Mouse (Mus musculus) CH12.LX (cell line): ENCODE measurements around the gene Gm20903. TPM values are rescaled to one million over a fixed set of nuclear protein-coding genes. Genes with fewer than 3 reads are reported as not detected.
"Not testable (repeated sequence)": the region's sequence is repeated elsewhere in the genome, so short reads cannot be mapped to it uniquely, and the experiment has no call there.

Source experiments
- DNase-seq: peaks from one replicate; pipeline ENCODE4 v3.0.0-alpha.2; 2013; ENCODE audit errors: extremely low read depth
- H3K27ac ChIP-seq: 2 replicates; pipeline ENCODE4 v1.5.1; 2012; ENCODE audit warnings: low read depth, mild to moderate bottlenecking, control low read depth, moderate library complexity; ENCODE audit not compliant: insufficient read depth
- H3K27me3 ChIP-seq: replicated peaks from 2 replicates; pipeline ENCODE3; 2012; ENCODE audit warnings: inconsistent platforms
- H3K36me3 ChIP-seq, 2 experiments: replicated peaks in 1 of 2; 2 replicates each; pipeline versions ENCODE3 to v1.6.1; 2012; ENCODE audit warnings: inconsistent platforms in 1 of 2, low read length in 1 of 2, mild to moderate bottlenecking in 1 of 2, mixed read lengths in 1 of 2, moderate library complexity in 1 of 2; ENCODE audit not compliant: control insufficient read depth in 1 of 2, insufficient read depth in 1 of 2
- H3K4me1 ChIP-seq, 2 experiments: 2 replicates each; pipeline ENCODE4 v1.6.1; 2012; ENCODE audit warnings: inconsistent platforms in 1 of 2, moderate library complexity in 1 of 2; ENCODE audit not compliant: insufficient read depth in 2 of 2, control insufficient read depth in 1 of 2
- H3K4me2 ChIP-seq: 2 replicates; pipeline ENCODE4 v1.6.1; 2012; ENCODE audit warnings: low read depth, mild to moderate bottlenecking, control low read depth; ENCODE audit not compliant: poor library complexity, insufficient read depth, severe bottlenecking
- H3K4me3 ChIP-seq, 3 experiments: fragments of 150-350 bp in 1 of 3; sonication (generic) in 1 of 3; replicated peaks in 1 of 3; 2 replicates each; pipeline versions ENCODE3 to v1.5.1; 2011 to 2012; ENCODE audit warnings: low read depth in 2 of 3, low read length in 2 of 3, mild to moderate bottlenecking in 2 of 3, moderate library complexity in 2 of 3, control low read depth in 1 of 3, improper control_type of control experiment in 1 of 3, inconsistent platforms in 1 of 3, mixed read lengths in 1 of 3; ENCODE audit not compliant: poor library complexity in 1 of 3
- H3K79me2 ChIP-seq: replicated peaks from 2 replicates; pipeline ENCODE4 v1.6.1; 2012; ENCODE audit warnings: mild to moderate bottlenecking, moderate library complexity; ENCODE audit not compliant: control insufficient read depth, poor library complexity, insufficient read depth, severe bottlenecking; ENCODE audit errors: extremely low read depth
- H3K9ac ChIP-seq: 2 replicates; pipeline ENCODE4 v1.6.1; 2012; ENCODE audit warnings: low read depth, mild to moderate bottlenecking, control low read depth, moderate library complexity; ENCODE audit not compliant: insufficient read depth
- H3K9me3 ChIP-seq: replicated peaks from 2 replicates; pipeline ENCODE3; 2012; ENCODE audit warnings: low read length, inconsistent platforms, mixed read lengths
- dilution Hi-C: fragments of 300-500 bp; cut with MboI; formaldehyde crosslinking; loops from 2 replicates; pipeline ENCODE4 v1.14.3; 2020; ENCODE audit warnings: low sequenced_read_pairs; ENCODE audit not compliant: extremely low pct_unique_long_range_greater_than_20kb, extremely low pct_ligation_motif_present
- in situ Hi-C: fragments of 300-500 bp; cut with MboI; formaldehyde crosslinking; loops from 3 replicates; pipeline ENCODE4 v1.14.3; 2019; ENCODE audit warnings: low sequenced_read_pairs, low pct_ligation_motif_present, low pct_unique_long_range_greater_than_20kb, mixed read lengths
- polyA plus RNA-seq: library from polyadenylated mRNA; unstranded; fragments of >175 nt; gene quantifications from 2 replicates; pipeline ENCODE4 v1.2.1, GENCODE M21; 2012; ENCODE audit warnings: low read depth; ENCODE audit not compliant: insufficient read length
- total RNA-seq, 2 experiments: library from RNA; depleted of rRNA; stranded (reverse); fragments of 300-350 nt in 1 of 2; fragments of >200 nt in 1 of 2; gene quantifications; 2 replicates each; pipeline ENCODE4 v1.2.3; 2012 to 2014

The Gm20903 gene
- total RNA-seq (2012; rRNA removed) (not detected in 2 replicates), total RNA-seq (2014; rRNA removed) (not detected in 2 replicates), polyA plus RNA-seq (not detected in 2 replicates)

DNA sequence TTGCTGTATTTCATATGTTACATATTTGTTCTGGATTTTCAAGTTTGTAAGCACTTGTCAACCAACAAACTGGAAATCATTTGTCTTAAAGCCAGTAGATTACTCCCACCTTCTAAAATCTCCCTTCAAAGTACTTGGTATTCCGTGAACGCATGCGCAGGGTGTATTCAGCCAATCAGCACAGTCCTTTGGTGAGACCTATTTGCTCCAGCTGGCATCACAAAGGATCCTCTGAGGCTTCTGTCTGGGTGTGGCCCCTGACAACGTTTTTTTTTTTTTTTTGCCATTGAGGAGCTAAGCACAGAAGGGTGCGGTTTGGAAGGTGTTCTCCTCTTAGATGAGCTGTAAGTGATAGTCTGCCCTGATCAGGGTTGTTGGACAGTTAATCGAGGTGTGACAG lies at the start of gene Gm20903:
Gene Gm20903, plus strand, starts transcription at position 301 of the 400 bp plus-strand sequence.
- H3K4me3 ChIP-seq, H3K27ac ChIP-seq, dilution Hi-C loops, H3K4me1 ChIP-seq, in situ Hi-C loops, H3K4me2 ChIP-seq, H3K9me3 ChIP-seq, DNase-seq, H3K9ac ChIP-seq, H3K36me3 ChIP-seq, H3K79me2 ChIP-seq, H3K27me3 ChIP-seq: not testable (repeated sequence)
